ENCODE assay signal across 8 mouse cellular contexts in genomic region chrX:151345333-151346125, GRCm38 (mm10). TPM values are rescaled to one million over a fixed set of nuclear protein-coding genes. Genes with fewer than 3 reads are reported as not detected.
A peak's percentile ranks its signal among the peaks of the same experiment; 100 is the strongest.
DNase-seq lines count a peak whose midpoint lies in the region; ATAC-seq and TF ChIP-seq lines count a peak whose summit lies in the region.

No protein-coding gene starts in this region.

- H3K36me3 ChIP-seq in heart, embryonic 11.5 days (ENCODE audit: control insufficient read depth, insufficient read depth, low read length): no peaks in the 10 kb centered on the region
- peaks cover 3 to 8% of the 10 kb centered on the region in 2 experiments for H3K36me3 ChIP-seq in CH12.LX (replicated peaks in 1 of 2; ENCODE audit: control insufficient read depth in 1 of 2, insufficient read depth in 1 of 2, low read length in 1 of 2)
- no peaks in the 10 kb centered on the region for H3K36me3 ChIP-seq in heart, embryonic 14.5 days (ENCODE audit: control insufficient read depth, insufficient read depth, low read length)
- H3K36me3 ChIP-seq in liver, embryonic 14.5 days (replicated peaks; ENCODE audit: control insufficient read depth, insufficient read depth, low read depth): no peaks in the 10 kb centered on the region
- no peaks in the 10 kb centered on the region for H3K36me3 ChIP-seq in stomach, embryonic 14.5 days (ENCODE audit: control insufficient read depth, insufficient read depth, low read length)

- dilution Hi-C loops in CH12.LX (cut with MboI; ENCODE audit: extremely low pct_ligation_motif_present, extremely low pct_unique_long_range_greater_than_20kb, low sequenced_read_pairs): no loop called here

- H3K4me2 ChIP-seq in heart, embryonic 11.5 days: peak overlapping the region; percentile 73
- H3K4me2 ChIP-seq in CH12.LX (ENCODE audit: insufficient read depth, low read depth, poor library complexity, severe bottlenecking): peak overlapping the region; percentile 82
- H3K4me2 ChIP-seq in heart, embryonic 14.5 days (ENCODE audit: low read length): peak overlapping the region; percentile 73
- peak overlapping the region; percentile 65 for H3K4me2 ChIP-seq in liver, embryonic 14.5 days (ENCODE audit: low read depth)
- peak overlapping the region; percentile 57 for H3K4me2 ChIP-seq in stomach, embryonic 14.5 days (replicated peaks; ENCODE audit: low read depth, low read length)

- 37% methylated on average over 11 of the region's 11 CpGs for WGBS in heart, embryonic 11.5 days (ENCODE audit: insufficient replicate concordance)
- WGBS in heart, embryonic 14.5 days: 38% methylated on average over 11 of the region's 11 CpGs
- whole genome bisulfite sequencing in liver, embryonic 14.5 days (ENCODE audit: insufficient replicate concordance): 29% methylated on average over 11 of the region's 11 CpGs
- WGBS in stomach, embryonic 14.5 days: 38% methylated on average over 11 of the region's 11 CpGs

- H3K4me3 ChIP-seq in heart, embryonic 11.5 days (ENCODE audit: low read depth, low read length): peak overlapping the region; percentile 73
- H3K4me3 ChIP-seq in CH12.LX (replicated peaks in 1 of 3; ENCODE audit: low read depth in 2 of 3, low read length in 2 of 3, poor library complexity in 1 of 3): peak overlapping the region; percentile 64 to 81 (median 75)
- H3K4me3 ChIP-seq in heart, embryonic 14.5 days (ENCODE audit: control insufficient read depth in 1 of 2, insufficient read depth in 1 of 2, low read depth in 1 of 2, low read length in 2 of 2): peak overlapping the region in 1 of 2 experiments; percentile 72; a peak in 3 of 4 replicates
- H3K4me3 ChIP-seq in liver, embryonic 14.5 days (ENCODE audit: insufficient read depth in 1 of 2, low read depth in 2 of 2, low read length in 2 of 2): peak overlapping the region; percentile 32 to 79
- peak overlapping the region; percentile 57 for H3K4me3 ChIP-seq in stomach, embryonic 14.5 days (ENCODE audit: low read depth, low read length)

- no peak for ATAC-seq in heart, embryonic 11.5 days (replicated peaks; ENCODE audit: insufficient number of reproducible peaks, low FRiP score, low TSS enrichment)
- no peak for ATAC-seq in heart, embryonic 14.5 days (ENCODE audit: insufficient number of reproducible peaks, insufficient read depth, low FRiP score, low read depth)
- ATAC-seq in liver, embryonic 14.5 days (ENCODE audit: insufficient read depth): no peak
- ATAC-seq in stomach, embryonic 14.5 days (ENCODE audit: insufficient number of reproducible peaks, insufficient read depth, low FRiP score, low read depth): no peak

- DNase-seq in heart, postnatal 25 days (ENCODE audit: low spot score): no peak
- no peak for DNase-seq in CH12.LX (ENCODE audit: extremely low read depth)
- DNase-seq in cerebellum, adult 9-11 months: peak; percentile 22
- DNase-seq in liver, embryonic 14.5 days (ENCODE audit: low read depth in 3 of 3, low spot score in 3 of 3): no peak
- DNase-seq in frontal cortex, postnatal 14 days (ENCODE audit: low spot score in 2 of 2): no peak

- H3K27me3 ChIP-seq in heart, embryonic 11.5 days (ENCODE audit: control insufficient read depth, insufficient read depth, low read length): peaks cover 10% of the 10 kb centered on the region; the same call in 1 of the 2 replicates
- H3K27me3 ChIP-seq in CH12.LX (replicated peaks): no peaks in the 10 kb centered on the region
- no peaks in the 10 kb centered on the region for H3K27me3 ChIP-seq in heart, embryonic 14.5 days (ENCODE audit: control insufficient read depth, insufficient read depth, low read length)
- no peaks in the 10 kb centered on the region for H3K27me3 ChIP-seq in liver, embryonic 14.5 days (ENCODE audit: control insufficient read depth, insufficient read depth, low read length)
- H3K27me3 ChIP-seq in stomach, embryonic 14.5 days (ENCODE audit: control insufficient read depth, insufficient read depth, low read length): no peaks in the 10 kb centered on the region

- no peaks in the 10 kb centered on the region for H3K9me3 ChIP-seq in heart, embryonic 11.5 days (replicated peaks; ENCODE audit: control insufficient read depth, low read length)
- no peaks in the 10 kb centered on the region for H3K9me3 ChIP-seq in CH12.LX (replicated peaks; ENCODE audit: low read length)
- no peaks in the 10 kb centered on the region for H3K9me3 ChIP-seq in heart, embryonic 14.5 days (ENCODE audit: control insufficient read depth, low read length)
- no peaks in the 10 kb centered on the region for H3K9me3 ChIP-seq in liver, embryonic 14.5 days (ENCODE audit: control insufficient read depth, low read length)
- H3K9me3 ChIP-seq in stomach, embryonic 14.5 days (ENCODE audit: control insufficient read depth, low read depth, low read length): no peaks in the 10 kb centered on the region

- H3K4me1 ChIP-seq in heart, embryonic 11.5 days (ENCODE audit: control insufficient read depth, insufficient read depth, low read length): no peaks in the 10 kb centered on the region
- peaks cover 0 to 7% of the 10 kb centered on the region in 2 experiments; a peak in 1 of 4 replicates for H3K4me1 ChIP-seq in CH12.LX (ENCODE audit: control insufficient read depth in 1 of 2, insufficient read depth in 2 of 2)
- H3K4me1 ChIP-seq in heart, embryonic 14.5 days (ENCODE audit: control insufficient read depth in 2 of 2, insufficient read depth in 2 of 2, low read length in 2 of 2): no peaks in the 10 kb centered on the region
- H3K4me1 ChIP-seq in liver, embryonic 14.5 days (replicated peaks; ENCODE audit: control insufficient read depth in 2 of 2, insufficient read depth in 2 of 2, low read length in 1 of 2): no peaks in the 10 kb centered on the region
- H3K4me1 ChIP-seq in stomach, embryonic 14.5 days (ENCODE audit: control insufficient read depth, insufficient read depth, low read length): no peaks in the 10 kb centered on the region

- TF ChIP-seq POLR2A in CH12.LX (IDR thresholded peaks at IDR 0.05; ENCODE audit: low read depth, low read length): no peak

- no peak overlapping the region for H3K9ac ChIP-seq in heart, embryonic 11.5 days (ENCODE audit: low read depth, low read length)
- peak overlapping the region; percentile 65; the same call in 1 of the 2 replicates for H3K9ac ChIP-seq in CH12.LX (ENCODE audit: insufficient read depth, low read depth)
- no peak overlapping the region for H3K9ac ChIP-seq in heart, embryonic 14.5 days (ENCODE audit: low read length)
- H3K9ac ChIP-seq in liver, embryonic 14.5 days (replicated peaks): peak overlapping the region; percentile 63
- H3K9ac ChIP-seq in stomach, embryonic 14.5 days (replicated peaks; ENCODE audit: low read depth, low read length): no peak overlapping the region

- intact Hi-C loops in heart, postnatal 25 days (cut with DNase I): loop anchor here (10.0 kb wide), 1 partner anchor 211 kb away; no protein-coding TSS in a partner anchor

- no peak overlapping the region for H3K27ac ChIP-seq in heart, embryonic 11.5 days (ENCODE audit: low read depth, low read length)
- no peak overlapping the region for H3K27ac ChIP-seq in CH12.LX (ENCODE audit: insufficient read depth, low read depth)
- no peak overlapping the region for H3K27ac ChIP-seq in heart, embryonic 14.5 days (replicated peaks in 1 of 2; ENCODE audit: control insufficient read depth in 1 of 2, insufficient read depth in 1 of 2, low read depth in 2 of 2, low read length in 2 of 2)
- no peak overlapping the region for H3K27ac ChIP-seq in liver, embryonic 14.5 days
- H3K27ac ChIP-seq in stomach, embryonic 14.5 days (ENCODE audit: low read length): no peak overlapping the region

- TF ChIP-seq EP300 in CH12.LX (IDR thresholded peaks at IDR 0.05; ENCODE audit: low read length): no peak
- no peak for TF ChIP-seq EP300 in liver, embryonic 14.5 days (IDR thresholded peaks at IDR 0.05; ENCODE audit: low read depth)

- in situ Hi-C loops in CH12.LX (cut with MboI; ENCODE audit: low pct_ligation_motif_present, low pct_unique_long_range_greater_than_20kb, low sequenced_read_pairs): no loop called here

- H3K79me2 ChIP-seq in CH12.LX (replicated peaks; ENCODE audit: control insufficient read depth, extremely low read depth, insufficient read depth, poor library complexity, severe bottlenecking): peaks cover 23% of the 10 kb centered on the region

- no peak for TF ChIP-seq RAD21 in CH12.LX (IDR thresholded peaks at IDR 0.05; ENCODE audit: low read depth, low read length)

- TF ChIP-seq CTCF in CH12.LX (conservative IDR thresholded peaks at IDR 0.05 in 1 of 2, IDR thresholded peaks at IDR 0.05 in 1 of 2; ENCODE audit: low read depth in 2 of 2, low read length in 2 of 2): no peak
- TF ChIP-seq CTCF in liver, embryonic 14.5 days (IDR thresholded peaks at IDR 0.05; ENCODE audit: low read depth): no peak

TF ChIP-seq in CH12.LX, 34 proteins besides CTCF, POLR2A, EP300 and RAD21:
- TF ChIP-seq MYC (IDR thresholded peaks at IDR 0.05; ENCODE audit: low read depth, low read length) (no peak), MEF2A (IDR thresholded peaks at IDR 0.05; ENCODE audit: borderline replicate concordance, low read depth, low read length) (no peak), TCF12 (IDR thresholded peaks at IDR 0.05; ENCODE audit: low read depth, low read length) (no peak), CHD2 (IDR thresholded peaks at IDR 0.05; ENCODE audit: low read length) (no peak)

RNA-seq across cellular contexts. Expression of gene Fam120c, which starts 1.6 kb away (rescaled TPM):
- 4.1 and 4.3 TPM in 2 replicates for polyA plus RNA-seq in heart, embryonic 11.5 days (2014; fragmentation: Nextera tagmentation; extraction: Ambion mirVana)
- 10 to 100 TPM; 13.1 to 13.9 TPM for total RNA-seq in heart, postnatal 25 days (2021)
- total RNA-seq in CH12.LX (2012; rRNA removed) (0.84 and 1.4 TPM in 2 replicates), CH12.LX (2014; rRNA removed) (0.20 and 0.24 TPM in 2 replicates)
- 0.53 and 0.67 TPM in 2 replicates for polyA plus RNA-seq in CH12.LX (2012; ENCODE audit: insufficient read length, low read depth)
- polyA plus RNA-seq in heart, embryonic 14.5 days (2014; fragmentation: Nextera tagmentation; extraction: Ambion mirVana): 4.5 and 5.3 TPM in 2 replicates
- 0.42 and 0.48 TPM in 2 replicates for polyA plus RNA-seq in liver, embryonic 14.5 days (2012; rRNA removed)
- polyA plus RNA-seq in liver, embryonic 14.5 days (2014; fragmentation: Nextera tagmentation; extraction: Ambion mirVana): 0.76 TPM in 2 replicates
- polyA plus RNA-seq in stomach, embryonic 14.5 days (2014; fragmentation: Nextera tagmentation; extraction: Ambion mirVana): 4.7 TPM in 2 replicates

Comparison
In these comparisons a context has a peak if more than half of its experiments do, and no peak if none do; other contexts are left out.
1. H3K9ac ChIP-seq: peak in CH12.LX (single experiment) and liver, embryonic 14.5 days (single experiment); none in heart, embryonic 11.5 days (single experiment), heart, embryonic 14.5 days (single experiment) and stomach, embryonic 14.5 days (single experiment).
2. Peak in every context shown above with its lines, with median percentiles within 50 percentile points of each other: H3K4me2 ChIP-seq.